Mouse (Mus musculus) thymus, postnatal 0 days (tissue): ENCODE data around the gene Gse1. TPM values are rescaled to one million over a fixed set of nuclear protein-coding genes. Genes with fewer than 3 reads are reported as not detected.
"Not testable (repeated sequence)": the region's sequence is repeated elsewhere in the genome, so short reads cannot be mapped to it uniquely, and the experiment has no call there.

Experiments
- DNase-seq: peaks from one replicate; pipeline ENCODE4 v3.0.0-alpha.2; 2015; ENCODE audit warnings: low spot score
- polyA plus RNA-seq: library from polyadenylated mRNA; unstranded; fragments of >200 nt; fragmentation: Nextera tagmentation; extraction: Ambion mirVana; gene quantifications from 2 replicates; pipeline ENCODE4 v1.2.1, GENCODE M21; 2015

Gene Gse1
- polyA plus RNA-seq, 1 experiment from 2014 or later: 35.9 TPM

- DNase-seq: peak; percentile 86
These were observed 91.2 kb downstream of the Gse1 start for GRCm38 (mm10) chr8:120319449-120319848.

- no peak for DNase-seq
These were observed 91.9 kb downstream of the Gse1 start for GRCm38 (mm10) chr8:120320146-120320545.

GRCm38 (mm10) chr8:120321724-120322123 is 93.5 kb downstream of the Gse1 start:
- DNase-seq: peak; percentile 53

GRCm38 (mm10) chr8:120322956-120323448 is 94.7 kb downstream of the Gse1 start:
- DNase-seq: no peak

- no peak for DNase-seq
These were observed 96.3 kb downstream of the Gse1 start for GRCm38 (mm10) chr8:120324555-120324954.

GRCm38 (mm10) chr8:120325172-120325767 is 97.0 kb downstream of the Gse1 start:
- no peak for DNase-seq

GRCm38 (mm10) chr8:120327131-120327554 is 98.9 kb downstream of the Gse1 start:
- peak; percentile 41 for DNase-seq

- DNase-seq: no peak
These were observed 100.2 kb downstream of the Gse1 start for GRCm38 (mm10) chr8:120328361-120329022.

- no peak for DNase-seq
These were observed 100.9 kb downstream of the Gse1 start for GRCm38 (mm10) chr8:120329030-120329748.

- no peak for DNase-seq
These were observed 102.8 kb downstream of the Gse1 start for GRCm38 (mm10) chr8:120331027-120331426.

- DNase-seq: peak; percentile 60
These were observed 104.3 kb downstream of the Gse1 start for GRCm38 (mm10) chr8:120332379-120333229.

GRCm38 (mm10) chr8:120333681-120334080 is 105.4 kb downstream of the Gse1 start:
- DNase-seq: no peak

- not testable (repeated sequence) for DNase-seq
These were observed 106.0 kb downstream of the Gse1 start for GRCm38 (mm10) chr8:120334261-120334660.

GRCm38 (mm10) chr8:120334878-120335261 is 106.6 kb downstream of the Gse1 start:
- DNase-seq: no peak

GRCm38 (mm10) chr8:120335262-120336086 is 107.2 kb downstream of the Gse1 start:
- DNase-seq: no peak

- DNase-seq: no peak
These were observed 107.8 kb downstream of the Gse1 start for GRCm38 (mm10) chr8:120336087-120336380.

- DNase-seq: peak; percentile 44
These were observed 108.8 kb downstream of the Gse1 start for GRCm38 (mm10) chr8:120336909-120337555.

GRCm38 (mm10) chr8:120337627-120338026 is 109.4 kb downstream of the Gse1 start:
- no peak for DNase-seq

GRCm38 (mm10) chr8:120338678-120339077 is 110.4 kb downstream of the Gse1 start:
- no peak for DNase-seq

GRCm38 (mm10) chr8:120339743-120340142 is 111.5 kb downstream of the Gse1 start:
- DNase-seq: no peak
